Mouse (Mus musculus): ENCODE results near the gene Abhd14b. TPM values are rescaled to one million over a fixed set of nuclear protein-coding genes. Genes with fewer than 3 reads are reported as not detected.
"Not testable (repeated sequence)": the region's sequence is repeated elsewhere in the genome, so short reads cannot be mapped to it uniquely, and the experiment has no call there.

Gene Abhd14b
- total RNA-seq, 2 experiments from 2014 or later, result 4.6 to 6.5 TPM

DNA sequence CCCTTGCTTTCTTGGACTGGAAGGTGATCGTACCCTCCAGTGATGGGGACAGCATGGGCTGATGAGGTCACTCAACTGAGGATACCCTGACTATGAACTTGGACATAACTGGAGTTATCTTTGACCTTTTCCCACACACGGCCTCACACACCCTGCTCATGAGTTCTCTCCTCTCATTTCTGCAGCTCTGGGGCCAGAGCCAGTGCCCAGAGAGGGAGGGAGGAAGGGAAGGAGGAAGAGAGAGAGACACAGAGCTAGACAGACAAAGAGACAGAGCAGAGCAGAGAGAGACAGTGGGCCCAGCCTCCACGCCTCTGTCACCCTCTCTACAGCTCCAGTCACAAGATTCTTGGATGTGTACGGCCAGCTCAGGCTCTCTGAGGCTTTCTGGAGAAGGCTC lies 25.1 kb downstream of the Abhd14b start:
- intact Hi-C loops (cut with DNase I; ENCODE audit: low total_unique reads), result loop anchor here (5.0 kb wide), 1 partner anchor 35 kb away; the partner anchor contains the start of gene Acy1
- DNase-seq, result peak; percentile 19

DNA sequence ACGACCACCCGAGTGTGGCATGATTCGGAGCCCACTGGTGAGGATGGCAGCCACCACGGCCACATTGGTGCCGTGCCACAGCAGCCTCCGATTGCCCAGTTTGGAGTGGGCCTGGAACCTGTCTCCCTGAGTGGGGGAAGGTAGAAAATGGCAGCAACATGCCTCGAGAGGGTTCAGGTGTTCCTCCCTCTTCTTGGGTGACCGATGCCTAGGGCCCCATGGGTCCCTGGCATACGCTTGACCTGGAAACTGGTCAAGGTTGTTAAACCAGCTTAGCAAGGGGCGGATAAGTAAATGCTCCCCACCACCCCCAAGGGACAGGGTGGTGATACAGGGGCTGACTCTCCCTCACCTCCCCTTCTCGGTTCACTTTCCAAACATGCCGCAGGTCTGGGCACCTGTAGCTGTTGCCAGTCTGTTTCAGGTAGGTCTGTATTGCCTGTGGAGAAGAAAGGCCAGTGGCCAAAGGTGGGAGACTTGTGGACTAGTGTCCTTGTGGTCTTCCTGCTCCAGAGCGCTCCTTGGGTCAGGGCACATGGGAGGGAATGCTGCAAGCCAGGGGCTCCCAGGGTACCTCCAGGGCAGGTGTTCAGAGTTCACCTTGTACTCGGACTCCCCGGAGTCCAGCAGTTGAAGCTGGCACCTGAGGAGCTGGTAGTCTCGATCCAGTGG lies 26.0 kb downstream of the Abhd14b start:
- intact Hi-C loops (cut with DNase I; ENCODE audit: low total_unique reads), result loop anchor here (5.0 kb wide), 1 partner anchor 36 kb away; the partner anchor contains the start of gene Acy1
- peak; percentile 7 for DNase-seq

DNA sequence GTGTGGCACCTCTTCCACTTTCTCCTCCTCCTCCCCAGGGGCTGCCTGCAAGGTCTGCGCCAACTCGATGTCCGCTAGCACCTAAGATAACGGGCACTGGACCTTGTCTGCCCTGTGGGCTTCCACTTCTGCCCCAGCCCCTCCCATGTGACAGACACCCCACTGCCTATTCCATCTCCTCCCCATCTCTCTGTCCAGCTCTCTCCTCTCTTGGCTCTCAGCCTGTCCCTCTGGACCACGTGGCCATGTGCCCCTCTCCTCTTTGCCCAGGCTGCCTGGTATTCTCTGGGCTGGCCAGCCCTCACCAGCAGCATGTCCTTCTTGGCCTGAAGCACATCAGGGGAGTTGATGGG lies 26.5 kb downstream of the Abhd14b start:
- DNase-seq, result peak; percentile 24
- intact Hi-C loops (cut with DNase I; ENCODE audit: low total_unique reads), result loop anchor here (5.0 kb wide), 1 partner anchor 36 kb away; the partner anchor contains the start of gene Acy1

DNA sequence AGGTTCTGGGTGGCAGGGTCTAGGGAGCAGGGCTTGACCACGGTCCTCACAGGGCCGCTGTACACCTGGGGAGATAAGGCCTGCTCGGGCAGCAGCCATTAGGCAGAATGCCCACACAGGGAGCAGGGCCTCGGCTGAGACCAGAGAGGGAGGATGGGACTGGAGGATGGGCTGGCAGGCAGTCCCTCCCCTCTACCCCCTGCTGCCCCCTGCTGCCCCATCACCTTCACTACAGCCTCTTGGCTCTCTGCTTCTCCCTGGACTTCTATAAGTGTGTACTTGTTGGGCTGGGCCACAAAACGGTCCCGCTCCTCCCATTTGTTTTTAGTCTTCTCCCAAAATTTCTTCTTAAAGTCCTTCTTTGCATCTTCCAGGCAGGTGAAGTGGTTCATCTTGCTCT lies 27.2 kb downstream of the Abhd14b start:
- intact Hi-C loops (cut with DNase I; ENCODE audit: low total_unique reads), result loop anchor here (5.0 kb wide), 1 partner anchor 37 kb away; the partner anchor contains the start of gene Acy1

DNA sequence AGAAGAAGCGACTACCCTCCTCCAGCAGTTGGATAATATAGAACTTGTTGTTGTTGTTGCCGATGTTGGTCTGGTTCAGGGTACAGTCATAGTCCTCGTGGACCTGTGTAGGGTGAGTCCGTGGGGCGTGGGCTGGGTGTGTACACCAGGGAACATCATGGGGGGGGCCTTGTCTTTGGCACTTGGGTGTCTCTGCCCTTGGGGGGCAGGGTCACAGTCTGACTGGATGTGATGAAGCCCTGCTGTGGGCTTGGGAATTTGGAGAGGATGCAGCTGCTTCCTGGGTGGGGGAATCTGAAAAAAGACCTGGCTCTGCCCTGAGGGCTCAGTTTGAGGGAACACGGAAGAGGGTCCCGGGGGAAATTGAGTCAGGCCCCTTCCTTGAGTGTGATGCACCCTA lies 27.8 kb downstream of the Abhd14b start:
- intact Hi-C loops (cut with DNase I; ENCODE audit: low total_unique reads), result no loop called here
- peak; percentile 54 for DNase-seq

More for the DNA sequence above, 27.2 kb downstream of the Abhd14b start:
- peak; percentile 80 for DNase-seq

DNA sequence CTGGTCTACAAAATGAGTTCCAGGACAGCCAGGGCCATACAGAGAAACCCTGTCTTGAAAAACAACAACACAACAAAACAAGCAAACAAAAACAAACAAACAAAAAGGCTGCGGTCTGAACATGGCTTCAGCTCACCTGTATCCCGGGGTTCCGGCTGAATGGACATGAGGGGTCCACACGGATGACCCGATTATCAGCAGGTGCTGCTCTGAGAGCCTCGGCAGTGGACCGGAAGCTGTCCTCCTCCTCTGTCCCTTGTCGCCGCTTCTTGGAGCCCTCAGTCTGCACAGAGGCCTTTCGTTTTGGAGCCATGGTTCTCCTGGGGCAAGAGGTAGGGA lies 28.4 kb downstream of the Abhd14b start, which contains the start of gene Rrp9:
TSS of gene Rrp9 (plus strand) at position 301 of the 339 bp plus-strand sequence.
- DNase-seq, result peak; percentile 13
- intact Hi-C loops (cut with DNase I; ENCODE audit: low total_unique reads), result no loop called here

DNA sequence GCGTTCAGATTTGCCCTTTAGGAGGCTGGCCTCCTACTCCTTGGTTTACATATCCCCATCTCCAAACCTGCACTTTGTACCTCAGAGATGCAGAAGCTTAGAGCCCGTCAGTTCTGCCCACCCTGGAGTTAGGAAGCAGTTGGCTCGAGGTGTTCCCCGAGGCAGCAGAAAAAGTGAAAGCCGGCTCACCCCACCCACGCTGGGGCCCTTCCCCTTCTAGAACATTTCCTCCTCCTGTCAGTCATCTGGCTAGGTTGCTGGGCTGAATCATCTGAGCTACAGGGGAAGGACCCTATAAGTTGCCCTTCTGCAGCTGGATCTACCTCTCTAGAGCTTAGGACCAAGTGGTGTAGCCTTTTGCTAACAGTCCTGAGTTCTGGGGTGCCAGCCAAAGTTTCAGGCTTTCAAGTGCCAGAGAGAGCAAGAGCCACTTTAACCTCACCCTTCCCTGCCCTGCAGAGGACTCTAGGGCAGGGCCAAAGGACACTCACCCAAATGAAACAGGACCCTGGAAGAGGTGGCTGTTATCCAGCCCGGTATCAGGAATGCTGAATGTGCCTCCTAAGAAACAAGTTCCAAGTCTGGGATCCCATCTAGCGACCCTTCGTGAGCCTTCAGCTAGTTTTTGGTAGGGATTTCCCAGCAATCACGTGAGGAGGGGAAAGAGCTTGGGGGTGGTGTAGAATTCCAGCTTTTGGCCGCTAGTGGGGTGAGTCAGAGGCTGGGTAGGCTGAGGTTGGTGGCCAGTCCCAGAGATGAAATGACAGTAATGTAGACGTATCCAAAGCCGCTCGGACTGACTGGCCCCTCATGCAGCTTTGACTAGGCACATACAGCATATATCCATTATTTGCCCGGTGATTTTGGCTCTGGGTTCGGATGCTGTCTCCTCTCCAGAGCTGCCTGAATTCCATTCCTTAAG lies 29.0 kb downstream of the Abhd14b start:
- intact Hi-C loops (cut with DNase I; ENCODE audit: low total_unique reads), result no loop called here
- peak; percentile 79 for DNase-seq

DNA sequence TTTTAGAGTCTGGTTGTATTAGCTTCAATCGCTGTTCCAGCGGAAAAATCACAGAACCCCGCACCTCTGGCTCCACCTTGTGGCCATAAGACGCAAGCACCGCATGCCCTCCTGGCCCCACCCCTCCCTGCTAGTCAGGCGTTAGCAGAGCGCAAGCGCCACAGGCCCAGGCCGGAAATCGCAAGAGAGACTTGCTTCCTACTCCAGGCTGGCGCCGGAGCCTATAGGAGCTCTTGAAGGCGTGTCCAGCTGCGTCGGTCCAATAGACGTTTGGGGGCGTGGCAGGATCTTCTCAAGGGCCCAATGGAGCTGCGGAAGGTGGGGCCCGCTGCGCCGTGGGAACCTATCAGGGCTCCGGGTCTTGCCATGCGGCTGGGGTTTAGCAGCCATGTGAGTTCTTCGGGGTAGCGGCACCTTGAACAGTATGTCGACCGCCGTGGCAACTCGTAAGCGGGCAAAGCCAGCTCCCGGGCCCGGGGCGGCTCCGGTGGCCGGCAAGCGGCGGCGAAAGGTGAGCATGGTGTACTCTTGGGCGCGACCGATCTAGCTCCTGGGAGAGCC lies 29.7 kb downstream of the Abhd14b start, which contains the start of gene Parp3:
TSS of gene Parp3 (minus strand) at position 26 of the 561 bp plus-strand sequence.
- peak; percentile 99 for DNase-seq
- intact Hi-C loops (cut with DNase I; ENCODE audit: low total_unique reads), result no loop called here

DNA sequence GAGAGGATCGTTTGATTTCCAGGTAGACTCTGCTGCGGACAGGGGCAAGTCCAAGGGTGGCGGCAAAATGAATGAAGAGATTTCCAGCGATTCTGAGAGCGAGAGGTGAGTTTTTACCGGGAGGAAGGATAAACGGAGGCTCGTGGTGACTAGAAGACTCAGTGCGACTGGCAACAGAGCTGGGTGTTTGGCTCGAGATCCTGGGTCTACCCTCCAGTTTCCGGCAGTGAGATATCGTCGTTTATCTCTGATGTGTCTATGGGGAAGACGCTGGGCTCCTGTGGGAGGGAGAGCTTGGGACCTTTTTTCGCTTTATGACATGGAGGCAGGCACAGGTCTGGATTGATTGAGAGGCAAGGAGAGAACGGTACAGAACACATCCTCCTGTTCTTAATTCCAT lies 30.4 kb downstream of the Abhd14b start:
- DNase-seq, result no peak
- intact Hi-C loops (cut with DNase I; ENCODE audit: low total_unique reads), result no loop called here

DNA sequence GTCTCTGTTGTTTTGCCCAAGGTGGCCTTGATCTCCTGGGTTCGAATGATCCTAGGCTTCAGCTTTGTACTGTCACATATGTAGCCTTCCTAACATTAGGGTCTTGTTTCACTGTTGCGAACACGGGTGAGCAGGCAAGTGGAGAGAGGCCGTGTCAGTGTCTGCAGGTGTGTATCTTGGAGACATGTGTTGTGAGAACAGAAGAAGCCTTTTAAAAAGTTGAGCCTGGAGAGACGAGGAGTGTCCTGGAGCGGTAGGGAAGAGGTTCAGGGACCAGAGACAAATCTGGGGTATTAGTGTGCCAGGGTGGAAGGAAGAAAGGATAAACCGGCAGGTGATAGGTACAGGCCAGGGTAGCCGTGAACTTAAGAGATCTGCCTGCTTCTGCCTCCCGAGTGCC lies 30.8 kb downstream of the Abhd14b start:
- intact Hi-C loops (cut with DNase I; ENCODE audit: low total_unique reads), result no loop called here
- DNase-seq, result peak; percentile 0

DNA sequence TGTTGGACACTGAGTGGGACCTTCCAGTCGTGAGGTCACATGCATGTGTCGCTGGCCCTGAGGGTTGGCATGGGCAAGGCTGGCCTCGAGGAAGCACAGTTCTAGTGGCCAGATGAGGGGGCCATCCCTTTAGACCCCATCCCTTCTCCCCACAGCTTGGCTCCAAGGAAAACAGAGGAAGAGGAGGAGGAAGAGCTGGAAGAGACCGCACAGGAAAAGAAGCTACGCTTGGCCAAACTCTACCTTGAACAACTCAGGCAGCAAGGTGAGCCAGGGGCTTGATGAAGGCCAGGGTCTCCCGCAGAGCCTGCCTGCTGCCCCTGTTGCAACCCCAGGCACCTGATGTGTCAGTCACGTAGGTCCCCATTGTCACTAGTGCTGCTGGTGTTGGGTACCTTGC lies 33.3 kb downstream of the Abhd14b start:
- intact Hi-C loops (cut with DNase I; ENCODE audit: low total_unique reads), result no loop called here
- DNase-seq, result no peak

DNA sequence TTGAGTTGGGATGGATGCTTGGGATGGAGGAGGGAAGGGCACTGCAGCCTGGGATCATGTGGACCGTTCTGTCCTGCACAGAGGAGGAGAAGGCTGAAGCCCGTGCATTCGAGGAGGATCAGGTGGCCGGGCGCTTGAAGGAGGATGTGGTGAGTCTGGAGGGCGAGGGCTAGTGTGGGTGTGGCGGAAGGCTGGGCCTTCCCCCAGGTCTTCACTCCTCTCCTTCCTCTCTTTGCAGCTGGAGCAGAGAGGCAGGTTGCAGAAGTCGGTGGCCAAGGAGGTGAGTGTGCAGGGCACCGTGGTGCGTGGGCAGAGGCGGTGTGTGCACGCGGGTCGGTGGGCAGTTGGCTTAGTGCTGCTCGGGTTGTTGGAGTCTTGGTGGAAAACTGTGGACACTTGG lies 33.8 kb downstream of the Abhd14b start:
- intact Hi-C loops (cut with DNase I; ENCODE audit: low total_unique reads), result no loop called here
- no peak for DNase-seq

DNA sequence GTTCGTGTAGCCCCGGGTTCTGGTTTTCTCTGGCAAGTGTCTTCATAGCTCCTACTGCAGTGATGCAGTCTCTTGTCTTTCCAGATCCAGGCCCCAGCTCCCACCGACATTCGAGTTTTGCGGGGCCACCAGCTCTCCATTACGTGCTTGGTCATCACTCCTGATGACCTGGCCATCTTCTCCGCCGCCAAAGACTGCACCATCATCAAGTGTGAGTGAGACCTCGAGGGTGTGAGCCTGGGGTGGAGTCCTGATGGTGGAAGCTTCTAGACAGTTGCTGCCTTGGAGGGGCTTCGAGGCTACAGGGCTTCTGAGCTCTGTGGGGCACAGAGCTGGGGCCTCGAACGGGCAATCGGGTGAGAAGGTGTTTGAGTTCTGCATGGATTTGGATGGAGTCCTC lies 34.4 kb downstream of the Abhd14b start:
- DNase-seq, result no peak
- intact Hi-C loops (cut with DNase I; ENCODE audit: low total_unique reads), result no loop called here

DNA sequence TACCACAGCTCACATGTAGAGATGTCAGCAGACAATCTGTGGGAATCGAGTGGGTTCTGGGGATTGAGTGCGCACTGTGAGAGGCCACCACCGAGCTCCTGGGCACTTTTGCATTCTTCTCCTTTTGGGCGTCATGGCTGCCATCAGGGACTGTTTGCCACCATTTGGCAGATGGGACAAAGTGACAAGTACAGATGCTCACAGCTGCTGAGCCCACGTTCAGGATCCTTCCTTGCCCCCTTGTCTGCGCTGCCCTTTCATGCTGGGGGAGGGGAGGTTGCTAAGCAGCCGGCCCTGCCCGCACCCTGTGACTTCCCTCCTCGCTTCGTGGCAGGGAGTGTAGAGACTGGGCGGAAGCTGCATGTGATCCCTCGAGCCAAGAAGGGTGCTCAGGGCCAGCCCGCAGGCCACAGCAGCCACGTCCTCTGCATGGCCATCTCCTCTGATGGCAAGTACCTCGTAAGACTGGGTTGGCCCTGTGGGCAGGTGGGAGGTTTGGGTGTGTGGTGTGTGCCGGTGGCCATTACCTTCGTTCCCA lies 35.4 kb downstream of the Abhd14b start:
- no peak for DNase-seq
- intact Hi-C loops (cut with DNase I; ENCODE audit: low total_unique reads), result no loop called here

DNA sequence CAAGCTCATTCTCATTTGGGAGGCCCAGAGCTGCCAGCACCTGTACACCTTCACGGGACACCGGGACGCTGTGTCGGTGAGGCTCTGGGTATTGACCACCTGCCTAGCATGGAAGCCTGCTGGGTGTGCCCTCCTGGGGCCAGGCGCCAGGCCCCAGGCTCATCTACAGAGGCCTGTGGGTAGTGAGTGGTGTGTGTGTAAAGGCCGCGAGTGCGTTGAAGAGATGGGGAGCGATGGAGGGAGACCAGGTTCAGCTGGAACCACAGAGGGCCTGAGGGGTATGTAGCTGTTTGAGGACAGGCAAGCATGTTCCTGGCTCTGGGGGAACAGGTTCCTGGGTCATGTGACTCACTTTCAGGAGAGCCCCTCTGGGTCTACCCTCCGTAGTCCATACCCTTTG lies 35.9 kb downstream of the Abhd14b start:
- DNase-seq, result no peak

DNA sequence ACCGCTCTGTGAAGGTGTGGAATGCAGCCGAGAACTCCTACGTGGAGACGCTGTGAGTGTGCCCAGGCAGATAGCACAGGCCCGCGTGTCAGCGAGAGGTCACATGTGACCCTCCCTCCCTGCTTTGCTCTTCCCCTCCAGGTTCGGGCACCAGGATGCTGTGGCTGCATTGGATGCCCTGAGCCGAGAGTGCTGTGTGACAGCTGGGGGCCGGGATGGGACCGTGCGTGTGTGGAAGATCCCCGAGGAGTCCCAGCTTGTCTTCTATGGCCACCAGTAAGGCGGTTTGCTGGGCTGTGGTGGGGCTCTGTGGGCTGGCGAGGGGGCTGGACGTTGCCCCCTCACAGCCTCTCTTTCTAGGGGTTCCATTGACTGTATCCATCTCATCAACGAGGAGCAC lies 36.3 kb downstream of the Abhd14b start:
- intact Hi-C loops (cut with DNase I; ENCODE audit: low total_unique reads), result no loop called here

More for the DNA sequence above, 35.9 kb downstream of the Abhd14b start:
- intact Hi-C loops (cut with DNase I; ENCODE audit: low total_unique reads), result no loop called here

DNA sequence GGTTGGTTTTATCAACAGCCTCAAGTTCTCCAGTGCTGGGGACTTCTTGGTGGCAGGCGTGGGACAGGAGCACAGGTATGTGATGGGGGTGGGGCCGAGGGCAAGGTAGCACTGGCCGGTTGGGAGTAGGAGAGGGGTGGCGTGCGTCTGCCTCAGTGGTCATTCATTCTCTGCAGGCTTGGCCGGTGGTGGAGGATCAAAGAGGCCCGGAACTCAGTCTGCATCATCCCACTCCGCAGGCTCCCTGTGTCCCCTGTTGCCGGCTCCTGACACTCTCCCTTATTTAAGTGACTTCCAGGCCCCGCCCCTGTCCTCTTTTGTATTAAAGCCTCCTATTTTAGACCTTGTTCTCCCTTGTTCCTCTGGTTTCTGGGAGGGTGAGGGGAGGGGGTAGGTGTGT lies 37.8 kb downstream of the Abhd14b start:
- intact Hi-C loops (cut with DNase I; ENCODE audit: low total_unique reads), result no loop called here
- no peak for DNase-seq

More for the DNA sequence above, 36.3 kb downstream of the Abhd14b start:
- no peak for DNase-seq

DNA sequence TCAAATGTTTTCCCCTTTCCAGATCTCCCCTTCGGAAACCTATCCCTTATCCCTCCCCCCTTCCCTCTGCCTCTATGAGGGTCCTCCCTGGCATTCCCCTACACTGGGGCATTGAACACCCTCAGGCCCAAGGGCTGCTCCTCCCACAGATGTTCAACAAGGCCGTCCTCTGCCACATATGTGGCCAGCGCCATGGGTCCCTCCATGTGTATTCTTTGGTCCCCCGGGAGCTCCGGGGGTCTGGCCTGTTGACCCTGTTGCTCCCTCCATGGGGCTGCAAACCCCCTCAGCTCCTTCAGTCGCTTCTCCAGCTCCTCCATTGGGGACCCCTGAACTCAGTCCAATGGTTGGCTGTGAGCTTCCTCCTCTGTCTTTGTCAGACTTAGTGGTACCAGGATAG lies 40.3 kb downstream of the Abhd14b start:
- DNase-seq; intact Hi-C loops (cut with DNase I; ENCODE audit: low total_unique reads): not testable (repeated sequence)

DNA sequence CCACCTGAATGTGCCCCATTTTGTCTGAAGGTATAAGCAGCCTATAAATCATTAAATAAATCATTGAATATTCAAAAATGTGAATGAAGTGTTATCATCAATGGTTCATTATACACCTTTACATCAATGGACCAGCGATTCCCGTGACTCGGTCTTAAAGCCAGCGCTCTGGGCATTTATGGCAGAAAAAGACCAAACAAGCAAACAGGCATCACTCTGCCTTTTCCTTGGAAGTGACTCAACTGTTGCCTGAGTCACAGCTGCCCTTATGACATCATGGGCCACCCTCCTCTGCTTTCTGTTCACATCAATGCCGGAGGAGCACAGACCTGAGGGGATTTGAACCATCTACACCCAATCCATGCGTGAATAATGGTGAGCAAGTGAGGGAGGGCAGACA lies 52.4 kb downstream of the Abhd14b start, which contains the start of gene Iqcf1:
TSS of gene Iqcf1 (plus strand) at position 301 of the 400 bp plus-strand sequence.
- DNase-seq, result no peak
- intact Hi-C loops (cut with DNase I; ENCODE audit: low total_unique reads), result no loop called here

DNA sequence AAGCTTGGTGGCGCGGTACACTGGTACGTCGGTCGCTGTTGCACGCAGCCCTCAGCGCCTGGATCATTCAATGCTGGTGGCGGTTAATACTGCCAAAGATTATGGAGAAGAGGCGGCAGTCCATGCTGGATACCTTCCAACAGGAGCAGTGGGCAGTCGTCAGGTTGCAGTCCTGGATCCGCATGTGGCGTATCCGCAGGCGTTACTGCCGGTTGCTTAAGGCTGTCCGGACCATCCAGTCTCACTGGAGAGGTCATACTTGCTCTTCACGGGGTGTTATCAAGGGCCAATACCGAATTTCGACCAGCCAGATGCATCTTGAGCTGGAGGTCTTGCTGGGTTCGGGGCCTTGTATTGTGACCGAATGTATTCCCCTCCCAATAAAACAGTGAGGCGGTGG lies 54.6 kb downstream of the Abhd14b start:
- no peak for DNase-seq
- intact Hi-C loops (cut with DNase I; ENCODE audit: low total_unique reads), result no loop called here

All from gastrocnemius, postnatal 14 days (tissue).